Mouse (Mus musculus) lung, embryonic 16.5 days (tissue): ENCODE measurements around the gene Tmprss12. TPM values are rescaled to one million over a fixed set of nuclear protein-coding genes. Genes with fewer than 3 reads are reported as not detected.
"Not testable (repeated sequence)": the region's sequence is repeated elsewhere in the genome, so short reads cannot be mapped to it uniquely, and the experiment has no call there.

Experiments used
- ATAC-seq: fragments of 200-750 bp; cut with Nextera tagmentation; 2 replicates; pipeline ENCODE4 v1.8.0; 2017; ENCODE audit warnings: low read depth, mild to moderate bottlenecking, moderate library complexity
- H3K27ac ChIP-seq: fragments of 300-500 bp; sonication (generic); 2 replicates; pipeline ENCODE4 v1.5.1; 2014; ENCODE audit warnings: mild to moderate bottlenecking, control low read depth, low read length
- H3K27me3 ChIP-seq: fragments of 300-500 bp; sonication (generic); 2 replicates; pipeline ENCODE4 v1.6.1; 2014; ENCODE audit warnings: low read depth, low read length, mixed read lengths; ENCODE audit not compliant: control insufficient read depth, insufficient read depth
- H3K36me3 ChIP-seq: fragments of 300-500 bp; sonication (generic); 2 replicates; pipeline ENCODE4 v1.6.1; 2014; ENCODE audit warnings: low read length; ENCODE audit not compliant: control insufficient read depth, insufficient read depth
- H3K4me1 ChIP-seq: fragments of 300-500 bp; sonication (generic); replicated peaks from 2 replicates; pipeline ENCODE4 v1.6.1; 2014; ENCODE audit warnings: low read length, mixed read lengths; ENCODE audit not compliant: control insufficient read depth, insufficient read depth
- H3K4me2 ChIP-seq: fragments of 300-500 bp; sonication (generic); 2 replicates; pipeline ENCODE4 v1.6.1; 2014; ENCODE audit warnings: low read depth, low read length, control low read depth
- H3K4me3 ChIP-seq: fragments of 300-500 bp; sonication (generic); 2 replicates; pipeline ENCODE4 v1.5.1; 2014; ENCODE audit warnings: mild to moderate bottlenecking, low read length, control low read depth
- H3K9ac ChIP-seq: fragments of 300-500 bp; sonication (generic); 2 replicates; pipeline ENCODE4 v1.6.1; 2014; ENCODE audit warnings: low read length, control low read depth
- H3K9me3 ChIP-seq: fragments of 300-500 bp; sonication (generic); 2 replicates; pipeline ENCODE4 v1.6.1; 2016; ENCODE audit warnings: low read length; ENCODE audit not compliant: control insufficient read depth
- WGBS: fragments of 180-500 bp; shearing (Covaris S2); extraction: QIAGEN DNeasy Blood & Tissue Kit; methylation state at CpG from one replicate; pipeline ENCODE4 v1.1.7; 2014; 5-methylcytosine and 5-hydroxymethylcytosine counted together
- polyA plus RNA-seq: library from polyadenylated mRNA; unstranded; fragments of >200 nt; fragmentation: Nextera tagmentation; extraction: Ambion mirVana; gene quantifications from 2 replicates; pipeline ENCODE4 v1.2.1, GENCODE M21; 2015

The Tmprss12 gene
- polyA plus RNA-seq, 1 experiment from 2014 or later, result not detected

DNA sequence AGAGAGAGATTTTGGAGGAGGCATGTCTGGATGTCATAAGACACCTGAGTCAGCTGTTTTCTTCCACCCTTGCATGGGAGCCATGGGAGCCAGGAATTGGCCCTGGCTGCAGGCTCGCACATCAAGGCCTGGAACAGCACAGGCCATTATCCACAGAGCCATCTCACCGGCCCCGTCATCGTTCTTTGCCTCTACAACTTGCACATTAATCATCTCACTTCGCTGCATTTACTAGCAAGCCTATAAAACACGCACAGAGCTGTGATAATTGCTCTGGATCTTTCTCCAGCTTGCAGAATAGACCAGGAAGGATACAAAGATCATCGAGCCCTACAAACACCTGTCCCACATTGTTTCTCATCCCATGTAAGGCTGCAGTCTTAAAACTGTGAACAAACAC, 50.1 kb downstream of the Tmprss12 start:
- 81% methylated on average over 7 of the region's 7 CpGs for WGBS
- Histone ChIP-seq H3K4me2 (no peak overlapping the region), H3K27ac (no peak overlapping the region), H3K4me1 (no peaks in the 10 kb centered on the region), H3K4me3 (no peak overlapping the region), H3K36me3 (no peaks in the 10 kb centered on the region), H3K27me3 (no peaks in the 10 kb centered on the region), H3K9me3 (no peaks in the 10 kb centered on the region), H3K9ac (no peak overlapping the region)
- ATAC-seq, result no peak

DNA sequence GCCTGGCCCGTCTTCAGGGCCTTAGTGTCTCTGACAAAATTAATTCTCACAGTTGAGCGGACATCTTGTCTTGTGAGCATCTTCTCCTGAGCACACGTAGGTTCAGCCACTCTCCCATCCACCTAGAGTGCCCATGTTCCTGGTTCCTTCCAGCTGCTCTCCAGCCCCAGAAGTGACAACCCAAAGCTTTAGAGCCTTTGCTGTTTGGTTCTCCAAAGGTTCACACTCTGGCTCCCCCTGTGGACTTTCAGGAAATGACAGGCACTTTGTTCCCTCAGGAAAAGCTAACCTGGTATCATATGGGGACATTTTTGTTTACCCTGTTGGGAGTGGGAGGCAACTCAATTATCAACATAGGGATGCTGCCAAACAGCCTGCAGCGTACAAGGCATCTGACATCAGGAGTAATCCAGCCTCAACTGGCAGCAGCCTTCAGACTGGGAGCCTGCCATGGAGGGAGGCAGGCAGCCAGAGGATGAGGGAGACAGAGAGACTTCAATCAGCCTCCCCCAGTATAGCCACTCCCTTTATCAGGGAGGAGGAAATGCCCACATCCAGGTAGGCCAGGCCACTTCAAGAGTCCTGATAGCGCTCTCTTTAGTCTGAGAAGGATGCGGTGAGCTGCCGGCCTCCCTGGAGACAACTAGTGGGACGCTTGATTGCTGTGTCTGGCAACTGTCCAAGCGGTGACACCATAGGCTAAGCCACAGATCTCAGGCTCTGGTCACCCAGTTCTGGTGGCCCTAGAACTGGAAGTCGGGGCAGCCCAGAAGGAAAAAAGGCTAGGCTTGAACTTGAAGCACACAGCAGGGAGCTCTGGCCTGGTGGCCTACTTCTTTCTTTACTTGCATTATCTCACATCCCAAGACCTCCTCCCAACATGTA, 51.7 kb downstream of the Tmprss12 start:
- not testable (repeated sequence) for H3K9me3 ChIP-seq, H3K36me3 ChIP-seq, H3K4me2 ChIP-seq, H3K4me1 ChIP-seq, H3K4me3 ChIP-seq, H3K27ac ChIP-seq, H3K9ac ChIP-seq, H3K27me3 ChIP-seq
- 21% methylated on average over 2 of the region's 10 CpGs for WGBS
- peak; percentile 51 for ATAC-seq

DNA sequence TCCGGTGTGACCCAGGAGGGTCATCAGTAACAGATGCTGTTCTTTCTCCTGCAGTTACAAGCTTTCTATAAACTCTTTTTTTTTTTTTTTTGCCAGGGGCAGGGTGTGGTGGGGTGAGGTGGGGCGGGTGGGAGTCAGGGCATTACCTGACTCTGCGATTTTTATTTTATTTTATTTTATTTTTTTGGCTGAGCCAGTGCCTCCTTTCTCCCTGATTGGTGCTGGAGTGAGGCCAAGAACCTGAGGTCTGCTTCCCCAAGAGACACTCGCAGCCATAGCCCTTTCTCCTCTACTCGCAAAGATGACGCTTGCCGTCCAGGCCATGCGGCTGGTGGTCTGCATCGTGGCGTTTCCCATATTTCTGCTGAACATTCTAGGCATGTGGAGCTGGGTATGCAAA, 54.0 kb downstream of the Tmprss12 start, which contains the start of gene Mettl7a3:
Gene Mettl7a3 (plus strand): TSS at position 301 of the 400 bp plus-strand sequence.
- WGBS, result 78% methylated on average over 10 of the region's 10 CpGs
- Histone ChIP-seq H3K4me3 (no peak within 1 kb of the TSS), H3K27ac (no peak within 1 kb of the TSS), H3K9me3 (no peaks in the 10 kb centered on the region), H3K4me2 (no peak within 1 kb of the TSS), H3K9ac (no peak within 1 kb of the TSS), H3K27me3 (no peaks in the 10 kb centered on the region), H3K4me1 (no peaks in the 10 kb centered on the region), H3K36me3 (no peaks in the 10 kb centered on the region)
- no peak for ATAC-seq

DNA sequence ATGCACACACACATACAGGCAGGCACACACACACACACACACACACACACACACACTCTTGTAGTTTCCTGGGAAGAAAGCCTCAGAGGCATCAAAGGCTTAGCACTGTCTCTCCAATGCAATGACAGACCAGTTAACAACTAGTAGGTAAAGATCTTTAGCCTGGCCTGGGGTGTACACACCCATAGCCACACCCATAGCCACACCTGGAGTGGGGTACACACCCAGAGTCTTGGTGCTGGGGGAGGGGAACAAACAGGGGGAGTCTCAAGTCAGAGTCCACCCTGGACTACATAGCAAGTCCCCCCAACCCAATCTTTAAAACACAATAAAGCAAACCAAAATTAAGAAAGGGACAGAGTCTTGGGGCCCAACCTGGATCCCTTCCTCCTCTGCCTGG, 56.7 kb downstream of the Tmprss12 start:
- H3K27me3 ChIP-seq, H3K4me2 ChIP-seq, H3K27ac ChIP-seq, H3K9me3 ChIP-seq, H3K4me1 ChIP-seq, H3K36me3 ChIP-seq, H3K9ac ChIP-seq, ATAC-seq, H3K4me3 ChIP-seq: not testable (repeated sequence)

DNA sequence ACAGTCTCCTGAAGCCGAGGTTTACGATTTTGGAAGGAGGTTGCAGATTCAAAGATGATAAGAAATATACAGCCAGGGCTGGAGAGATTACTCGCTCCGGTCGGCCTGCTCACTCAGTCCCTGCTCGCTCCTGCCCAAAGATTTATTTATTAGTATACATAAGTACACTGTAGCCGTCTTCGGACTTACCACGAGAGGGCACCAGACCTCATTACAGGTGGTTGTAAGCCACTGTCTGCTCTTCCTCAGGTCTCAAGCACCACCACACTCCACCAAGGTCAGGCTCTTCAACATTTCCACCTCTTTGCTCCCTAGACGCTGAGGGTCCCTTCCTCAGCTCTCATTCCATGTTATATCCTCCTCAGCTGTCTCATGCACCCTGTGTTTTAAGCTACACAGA, 57.2 kb downstream of the Tmprss12 start:
- not testable (repeated sequence) for H3K9me3 ChIP-seq, H3K27ac ChIP-seq, H3K9ac ChIP-seq, H3K27me3 ChIP-seq, H3K4me1 ChIP-seq, H3K4me3 ChIP-seq, H3K4me2 ChIP-seq, H3K36me3 ChIP-seq
- WGBS, result 20% methylated on average over 10 of the region's 10 CpGs
- 0 out of 2 replicates have a peak, but pooled peaks have one; percentile 40 for ATAC-seq

DNA sequence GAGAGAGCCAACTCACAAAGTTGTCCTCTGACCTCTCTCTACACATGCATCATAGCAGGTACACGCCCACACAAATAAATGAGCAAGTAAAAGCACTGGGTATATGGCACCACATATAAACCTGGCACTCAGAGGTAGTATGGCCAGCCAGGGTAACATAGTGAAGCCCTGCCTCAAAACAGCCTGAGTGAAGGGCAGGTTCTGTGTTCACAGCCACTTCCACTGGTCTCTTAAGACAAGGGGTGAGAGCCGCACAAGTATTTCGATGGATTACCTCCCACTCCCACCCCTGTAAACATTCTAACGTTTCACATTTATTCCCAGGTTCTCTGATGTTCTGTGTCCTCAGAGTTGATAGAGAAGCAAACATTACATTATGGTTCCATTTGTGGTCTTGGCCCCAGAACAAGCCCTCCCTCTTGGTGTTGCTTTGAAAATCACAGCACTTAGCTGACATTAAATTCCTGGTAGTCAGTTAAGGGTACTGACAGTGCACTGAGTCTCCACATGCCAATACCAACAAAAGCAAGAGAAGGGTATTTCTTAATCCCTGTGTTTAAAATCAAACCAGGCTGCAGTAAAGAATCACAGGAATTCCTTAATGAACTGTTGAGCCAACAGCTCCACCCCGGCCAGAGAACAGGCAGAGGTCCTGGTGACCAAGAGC, 60.8 kb downstream of the Tmprss12 start:
- H3K36me3 ChIP-seq, H3K27me3 ChIP-seq, H3K9me3 ChIP-seq, H3K4me2 ChIP-seq, H3K4me3 ChIP-seq, H3K9ac ChIP-seq, H3K4me1 ChIP-seq: not testable (repeated sequence)
- 20% methylated on average over 4 of the region's 5 CpGs for WGBS
- peak; percentile 58 for ATAC-seq
- H3K27ac ChIP-seq, result peak overlapping the region; percentile 27; the same call in 1 of the 2 replicates

Other genes starting within 250 kb of the Tmprss12 start
- 9.6 and 10.4 TPM in 2 replicates for gene Dip2b, start 242.2 kb upstream of the Tmprss12 start, polyA plus RNA-seq
- gene Atf1, start 53.0 kb upstream of the Tmprss12 start, polyA plus RNA-seq, result 44.5 and 46.2 TPM in 2 replicates
- gene Mettl7a1, start 23.3 kb downstream of the Tmprss12 start, polyA plus RNA-seq, result 14.6 and 19.2 TPM in 2 replicates
- gene Mettl7a3, start 54.1 kb downstream of the Tmprss12 start, polyA plus RNA-seq, result not detected in 2 replicates
- 0.16 and 0.29 TPM in 2 replicates for gene Methig1, start 72.3 kb downstream of the Tmprss12 start, polyA plus RNA-seq
- gene Mettl7a2, start 72.4 kb downstream of the Tmprss12 start, polyA plus RNA-seq, result not detected in 2 replicates
- gene Higd1c, start 83.7 kb downstream of the Tmprss12 start, polyA plus RNA-seq, result not detected in 2 replicates
- gene Gm5475, start 141.3 kb downstream of the Tmprss12 start, polyA plus RNA-seq, result 0.06 and 0.19 TPM in 2 replicates
- gene Slc11a2, start 144.2 kb downstream of the Tmprss12 start, polyA plus RNA-seq, result 22.3 and 23.6 TPM in 2 replicates
- 23.9 and 26.1 TPM in 2 replicates for gene Letmd1, start 188.2 kb downstream of the Tmprss12 start, polyA plus RNA-seq
- 9.5 and 10.6 TPM in 2 replicates for gene Csrnp2, start 214.7 kb downstream of the Tmprss12 start, polyA plus RNA-seq